35 mouse cellular contexts compared by ENCODE assay signal in genomic region chr7:4397730-4398129, GRCm38 (mm10). TPM values are rescaled to one million over a fixed set of nuclear protein-coding genes. Genes with fewer than 3 reads are reported as not detected.
A peak's percentile ranks its signal among the peaks of the same experiment; 100 is the strongest.
DNase-seq lines count a peak whose midpoint lies in the region; ATAC-seq and TF ChIP-seq lines count a peak whose summit lies in the region.
"Had no signal": no experiment of that assay in that cellular context is flagged by ENCODE, and none has a peak within 500 bp of the region (broad histone marks: within the 10 kb centered on the region; RNA-seq: fewer than 3 reads in every experiment).

Gene Gp6 (minus strand): TSS chr7:4397744.

- H3K9ac ChIP-seq in liver, adult 2 months (ENCODE audit: low read depth, low read length), result no peak within 1 kb of the TSS
- H3K9ac ChIP-seq in liver, embryonic 12.5 days, result no peak within 1 kb of the TSS
- no peak within 1 kb of the TSS for H3K9ac ChIP-seq in intestine, embryonic 16.5 days (ENCODE audit: low read depth, low read length)
- H3K9ac ChIP-seq: embryonic facial prominence, embryonic 13.5 days; forebrain, embryonic 12.5 days; forebrain, embryonic 15.5 days; heart, embryonic 12.5 days; heart, embryonic 15.5 days; hindbrain, embryonic 13.5 days had no signal

- no peaks in the 10 kb centered on the region for H3K27me3 ChIP-seq in liver, adult 2 months (ENCODE audit: control insufficient read depth, insufficient read depth, low read length)
- no peaks in the 10 kb centered on the region for H3K27me3 ChIP-seq in liver, embryonic 12.5 days (replicated peaks)
- H3K27me3 ChIP-seq in intestine, embryonic 16.5 days (replicated peaks; ENCODE audit: control insufficient read depth, insufficient read depth, low read length), result no peaks in the 10 kb centered on the region
- H3K27me3 ChIP-seq: embryonic facial prominence, embryonic 13.5 days; forebrain, embryonic 12.5 days; forebrain, embryonic 15.5 days; heart, embryonic 12.5 days; heart, embryonic 15.5 days; hindbrain, embryonic 13.5 days had no signal

- TF ChIP-seq CTCF in liver, adult 2 months (IDR thresholded peaks at IDR 0.05; ENCODE audit: low read depth, low read length), result no peak

- no peak for ATAC-seq in liver, embryonic 12.5 days
- peak; percentile 50; the same call in 1 of the 2 replicates for ATAC-seq in common myeloid progenitor, adult 5-6 weeks (replicated peaks; ENCODE audit: low read depth, poor library complexity, severe bottlenecking)
- peak; percentile 89 for ATAC-seq in intestine, embryonic 16.5 days
- peak; percentile 26; the same call in 1 of the 2 replicates for ATAC-seq in megakaryocyte progenitor cell, adult 5-6 weeks (replicated peaks; ENCODE audit: poor library complexity)
- ATAC-seq: activated CD4-positive, CD25-positive, alpha-beta regulatory T cell, adult 4 months; CD4-positive, CD25-positive, alpha-beta regulatory T cell, adult 4 months; forebrain, embryonic 15.5 days; hindbrain, embryonic 16.5 days had no signal

- TF ChIP-seq POLR2A in liver, adult 2 months (IDR thresholded peaks at IDR 0.05; ENCODE audit: extremely low read depth, insufficient read depth, low read length), result no peak

- no peak within 1 kb of the TSS for H3K27ac ChIP-seq in liver, adult 2 months (replicated peaks; ENCODE audit: insufficient read depth, low read depth, low read length)
- no peak within 1 kb of the TSS for H3K27ac ChIP-seq in liver, embryonic 12.5 days
- no peak within 1 kb of the TSS for H3K27ac ChIP-seq in intestine, embryonic 16.5 days (ENCODE audit: low read length)
- H3K27ac ChIP-seq: embryonic facial prominence, embryonic 10.5 days; embryonic facial prominence, embryonic 13.5 days; forebrain, embryonic 12.5 days; forebrain, embryonic 15.5 days; heart, embryonic 15.5 days; hindbrain, embryonic 10.5 days; hindbrain, embryonic 13.5 days had no signal

- 94% methylated on average over 1 of the region's 1 CpGs for WGBS in liver, adult 2 months
- WGBS in liver, embryonic 12.5 days (ENCODE audit: insufficient replicate concordance), result 61% methylated on average over 1 of the region's 1 CpGs
- 100% methylated on average over 1 of the region's 1 CpGs for WGBS in intestine, embryonic 16.5 days

- H3K36me3 ChIP-seq in liver, adult 2 months (ENCODE audit: control insufficient read depth, insufficient read depth, low read length), result no peaks in the 10 kb centered on the region
- H3K36me3 ChIP-seq in liver, embryonic 12.5 days, result no peaks in the 10 kb centered on the region
- H3K36me3 ChIP-seq in intestine, embryonic 16.5 days (ENCODE audit: control insufficient read depth, insufficient read depth, low read length), result no peaks in the 10 kb centered on the region
- H3K36me3 ChIP-seq: embryonic facial prominence, embryonic 10.5 days; embryonic facial prominence, embryonic 13.5 days; forebrain, embryonic 12.5 days; forebrain, embryonic 15.5 days; heart, embryonic 12.5 days; heart, embryonic 15.5 days; hindbrain, embryonic 10.5 days; hindbrain, embryonic 13.5 days had no signal

- DNase-seq in liver, adult 2 months (ENCODE audit: extremely low read depth, low read depth, low spot score), result peak; percentile 6
- no peak for DNase-seq in gastrocnemius, postnatal 4 days (ENCODE audit: low spot score in 2 of 2)
- no peak for DNase-seq in urinary bladder, postnatal 10 days (ENCODE audit: low spot score)
- DNase-seq in c-Kit-positive CD71-positive TER-119-positive erythroid progenitor cells, embryonic 14.5 days (ENCODE audit: low spot score), result no peak
- DNase-seq: adrenal gland, adult 8-10 months; adrenal gland, postnatal 25 days; cerebellum, adult 11 months; cerebellum, adult 2 months; cerebellum, adult 9-11 months; cerebellum, postnatal 25 days; embryo, embryonic 11 days; gastrocnemius, postnatal 10 days; gastrocnemius, postnatal 36 days; heart, postnatal 10 days; heart, postnatal 36 days had no signal

- H3K4me2 ChIP-seq in liver, embryonic 12.5 days, result no peak within 1 kb of the TSS
- no peak within 1 kb of the TSS for H3K4me2 ChIP-seq in intestine, embryonic 16.5 days (ENCODE audit: low read depth, low read length)
- H3K4me2 ChIP-seq: embryonic facial prominence, embryonic 13.5 days; forebrain, embryonic 12.5 days; forebrain, embryonic 15.5 days; heart, embryonic 12.5 days; heart, embryonic 15.5 days; hindbrain, embryonic 13.5 days had no signal

- H3K9me3 ChIP-seq in liver, embryonic 12.5 days (replicated peaks), result no peaks in the 10 kb centered on the region
- H3K9me3 ChIP-seq in intestine, embryonic 16.5 days (ENCODE audit: control insufficient read depth, low read length), result no peaks in the 10 kb centered on the region
- H3K9me3 ChIP-seq: embryonic facial prominence, embryonic 10.5 days; embryonic facial prominence, embryonic 13.5 days; forebrain, embryonic 12.5 days; forebrain, embryonic 15.5 days; heart, embryonic 12.5 days; heart, embryonic 15.5 days had no signal

- no peaks in the 10 kb centered on the region for H3K4me1 ChIP-seq in liver, adult 2 months (ENCODE audit: control insufficient read depth, insufficient read depth, low read length)
- no peaks in the 10 kb centered on the region for H3K4me1 ChIP-seq in liver, embryonic 12.5 days
- no peaks in the 10 kb centered on the region for H3K4me1 ChIP-seq in intestine, embryonic 16.5 days (ENCODE audit: control insufficient read depth, insufficient read depth, low read length)
- H3K4me1 ChIP-seq: embryonic facial prominence, embryonic 10.5 days; embryonic facial prominence, embryonic 13.5 days; forebrain, embryonic 12.5 days; forebrain, embryonic 15.5 days; heart, embryonic 12.5 days; heart, embryonic 15.5 days; hindbrain, embryonic 10.5 days; hindbrain, embryonic 13.5 days had no signal

- no peak within 1 kb of the TSS for H3K4me3 ChIP-seq in liver, adult 2 months (ENCODE audit: insufficient read depth, low read depth, low read length)
- H3K4me3 ChIP-seq in liver, embryonic 12.5 days, result no peak within 1 kb of the TSS
- H3K4me3 ChIP-seq in intestine, embryonic 16.5 days (ENCODE audit: low read length), result no peak within 1 kb of the TSS
- H3K4me3 ChIP-seq: embryonic facial prominence, embryonic 10.5 days; embryonic facial prominence, embryonic 13.5 days; erythroblast, embryonic 14.5 days; forebrain, embryonic 12.5 days; forebrain, embryonic 15.5 days; heart, embryonic 12.5 days; heart, embryonic 15.5 days; hindbrain, embryonic 10.5 days; hindbrain, embryonic 13.5 days had no signal

- H3K79me2 ChIP-seq in liver, adult 2 months (ENCODE audit: control insufficient read depth, insufficient read depth, low read length), result no peaks in the 10 kb centered on the region

RNA-seq across cellular contexts. Expression of gene Gp6, which starts in this region (rescaled TPM):
- 0.07 TPM in 1 of 2 replicates, not detected in the other for total RNA-seq in liver, adult 2 months (2014; rRNA removed)
- polyA plus RNA-seq in liver, adult 2 months (2012; rRNA removed), result not detected in 2 replicates
- polyA plus RNA-seq in liver, embryonic 12.5 days (2016; fragmentation: Nextera tagmentation; extraction: Ambion mirVana), result 5.0 and 5.5 TPM in 2 replicates
- 0.15 TPM in 1 of 2 replicates, not detected in the other for total RNA-seq in common myeloid progenitor, adult 5-6 weeks (2017)
- polyA plus RNA-seq in intestine, embryonic 16.5 days (2015; fragmentation: Nextera tagmentation; extraction: Ambion mirVana), result 0.10 and 0.23 TPM in 2 replicates
- total RNA-seq in megakaryocyte progenitor cell, adult 5-6 weeks (2015), result not detected in 2 replicates
- not detected in 2 replicates for total RNA-seq in megakaryocyte progenitor cell, adult 5-6 weeks (2017)
- total RNA-seq in gastrocnemius, postnatal 4 days (2021), result not detected
- total RNA-seq: adrenal gland, postnatal 25 days; gastrocnemius, adult 18-20 months; gastrocnemius, postnatal 36 days; MEL had no signal
- polyA plus RNA-seq: activated CD4-positive, CD25-positive, alpha-beta regulatory T cell, adult 4 months; C2C12; cerebellum, adult 2 months; cortical plate, adult 2 months had no signal

Comparison
In these comparisons a context has a peak if more than half of its experiments do, and no peak if none do; other contexts are left out.
1. Peak in DNase-seq in liver, adult 2 months; RNA of the gene not detected or under 1 TPM.
2. Peak in ATAC-seq in common myeloid progenitor, adult 5-6 weeks; RNA of the gene not detected or under 1 TPM.
3. Peak in ATAC-seq in intestine, embryonic 16.5 days; RNA of the gene not detected or under 1 TPM.
4. Peak in ATAC-seq in megakaryocyte progenitor cell, adult 5-6 weeks; RNA of the gene not detected or under 1 TPM.